Mouse (Mus musculus) hematopoietic stem cell, adult 5-6 weeks (primary cell): ENCODE results near the gene Igsf21. TPM values are rescaled to one million over a fixed set of nuclear protein-coding genes. Genes with fewer than 3 reads are reported as not detected.

Experiments used
- ATAC-seq, 2 experiments: fragments of 125-278 bp in 1 of 2; replicated peaks in 1 of 2; 2 replicates each; pipeline ENCODE4 v1.8.0; 2016 to 2017; ENCODE audit warnings: inconsistent platforms in 2 of 2, mild to moderate bottlenecking in 2 of 2, moderate number of reproducible peaks in 2 of 2, low read depth in 1 of 2, moderate TSS enrichment in 1 of 2; ENCODE audit not compliant: low FRiP score in 2 of 2, poor library complexity in 2 of 2, severe bottlenecking in 2 of 2, insufficient read depth in 1 of 2, low TSS enrichment in 1 of 2
- total RNA-seq: library from RNA; stranded (forward); fragments of 172-1452, 232-1000 nt; gene quantifications from 2 replicates; pipeline ENCODE4 v1.2.3, GENCODE M21; 2017

The Igsf21 gene
- total RNA-seq, 1 experiment from 2014 or later: not detected

DNA sequence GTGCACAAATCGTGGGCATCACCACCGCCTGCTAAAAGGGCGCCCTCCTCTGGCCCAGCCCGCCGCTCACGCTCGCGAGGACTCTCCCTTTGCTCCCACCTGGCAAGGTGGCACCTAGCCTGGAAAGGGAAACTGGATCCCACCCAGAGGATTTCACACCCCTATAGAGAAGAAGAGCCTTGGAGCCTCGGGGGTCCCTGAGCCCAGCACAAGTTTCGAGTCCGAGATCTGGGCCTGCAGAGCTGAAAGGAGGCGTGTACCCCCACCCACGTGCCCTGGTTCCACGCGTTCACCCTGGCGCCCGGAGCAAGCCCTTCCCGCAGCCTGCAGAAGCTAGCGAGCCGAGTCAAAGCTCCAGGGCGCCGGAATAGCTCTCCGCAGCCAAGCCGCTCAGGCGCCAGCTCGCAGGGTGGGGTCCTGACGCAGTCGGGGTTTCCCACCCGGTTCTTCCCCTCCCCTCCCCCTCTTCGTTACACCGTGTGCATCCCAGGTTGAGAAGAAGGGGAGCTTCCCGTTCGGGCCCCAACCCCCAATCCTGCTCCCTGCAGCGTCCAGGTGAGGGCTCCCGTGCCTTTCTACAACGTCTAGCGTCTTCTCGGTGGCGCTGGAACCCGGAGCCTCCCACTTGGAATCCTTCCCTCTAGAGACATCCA, 2.3 kb downstream of the Igsf21 start:
- ATAC-seq: no peak

DNA sequence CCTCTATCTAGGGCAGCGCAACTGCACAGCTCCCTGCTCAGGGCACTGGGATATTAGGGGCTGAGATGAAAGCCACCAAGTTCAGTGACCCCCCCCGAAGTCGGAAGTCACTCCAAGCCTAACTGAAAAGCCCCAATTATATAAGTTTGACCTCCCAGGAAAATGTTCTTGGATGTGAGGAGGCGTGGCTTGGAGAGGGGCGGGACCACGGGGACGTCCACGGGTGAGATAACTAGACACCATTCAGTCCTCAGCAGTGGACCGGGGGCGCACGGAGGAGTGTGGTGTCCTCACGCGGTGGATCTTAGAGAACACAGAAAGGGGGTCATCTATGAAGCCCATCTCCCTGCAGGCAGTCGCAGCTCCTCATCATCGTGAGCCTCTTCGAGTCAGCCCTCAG, 3.4 kb downstream of the Igsf21 start:
- no peak for ATAC-seq

DNA sequence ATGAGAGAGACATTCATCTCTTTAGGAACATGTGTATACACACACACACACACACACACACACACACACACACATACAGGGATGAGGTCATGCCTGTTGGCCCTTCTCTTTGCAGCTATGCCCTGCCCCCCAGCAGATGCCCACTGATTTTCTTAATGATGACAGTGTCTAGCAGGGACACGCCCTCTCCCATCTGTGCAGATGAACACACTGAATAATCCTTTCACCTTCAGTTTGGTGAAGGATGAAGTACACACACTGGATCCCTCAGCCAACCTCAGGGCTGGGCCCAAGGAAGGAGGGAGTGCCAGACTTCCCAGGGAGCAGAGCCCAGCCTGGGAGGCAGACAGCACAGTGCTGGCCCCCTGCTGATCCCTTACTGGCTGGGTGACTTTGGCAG, 4.3 kb downstream of the Igsf21 start:
- ATAC-seq: no peak

- no peak for ATAC-seq
Observed at GRCm38 (mm10) chr4:140237305-140237741, 9.3 kb downstream of the Igsf21 start.

- no peak for ATAC-seq
Observed at GRCm38 (mm10) chr4:140235361-140236153, 11.0 kb downstream of the Igsf21 start.

DNA sequence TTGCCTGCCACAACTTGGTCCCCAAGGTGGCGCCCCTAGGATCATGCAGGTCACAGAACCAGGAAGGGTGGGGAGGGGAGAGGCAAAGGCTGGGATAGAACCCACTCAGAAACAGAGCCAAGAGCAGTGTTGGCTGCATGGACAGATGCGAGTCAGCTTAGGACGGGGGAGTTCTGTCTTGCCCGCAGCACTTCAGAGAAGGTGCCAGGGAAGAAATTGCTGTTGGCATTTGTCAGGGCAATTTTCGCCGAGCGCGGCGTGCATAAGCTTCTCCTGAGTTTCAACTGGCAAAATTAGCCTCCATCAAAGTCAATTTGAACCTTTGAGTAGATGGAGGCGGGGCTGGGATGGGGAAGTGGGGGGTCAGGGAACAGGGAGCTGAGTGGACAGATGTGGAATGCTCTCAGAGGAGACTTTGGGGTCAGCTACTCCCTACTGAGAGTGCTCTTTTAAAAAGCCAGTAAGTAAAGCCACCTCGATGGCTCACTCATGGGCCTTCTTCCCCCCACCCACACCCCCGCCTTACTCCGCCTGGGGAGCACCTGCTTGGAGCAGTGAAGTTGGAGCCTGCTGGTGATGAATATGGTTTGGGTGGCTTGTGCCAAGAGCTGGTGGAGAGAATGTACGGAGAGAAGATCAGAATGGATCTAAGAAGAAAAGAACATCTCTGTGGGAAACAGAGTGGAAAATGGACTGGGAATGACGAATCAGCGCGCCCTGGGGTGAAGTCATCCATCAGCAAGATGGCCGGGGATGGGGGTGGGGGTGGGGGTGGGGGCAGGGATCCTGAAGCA, 12.0 kb downstream of the Igsf21 start:
- no peak for ATAC-seq

DNA sequence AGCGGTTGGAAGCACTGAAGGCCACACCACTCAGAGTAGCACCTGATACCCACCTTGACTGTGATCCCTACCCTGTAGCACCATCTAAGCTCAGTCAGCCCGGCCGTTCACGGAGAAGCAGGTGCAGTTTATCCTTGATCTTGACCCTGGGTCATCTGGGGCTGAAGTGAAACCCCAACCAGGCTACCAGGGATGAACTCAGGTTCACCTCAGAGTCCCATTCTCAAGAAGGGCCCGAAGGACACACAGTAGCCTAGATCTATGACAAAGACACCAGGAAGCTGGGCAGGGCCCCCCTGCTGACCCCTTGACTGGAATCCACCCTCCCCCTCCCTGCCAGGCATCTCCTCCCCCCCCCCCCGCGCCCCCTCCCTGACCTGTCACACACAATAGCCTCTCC, 18.7 kb downstream of the Igsf21 start:
- no peak for ATAC-seq

GRCm38 (mm10) chr4:140225204-140225603, 21.4 kb downstream of the Igsf21 start:
- no peak for ATAC-seq

DNA sequence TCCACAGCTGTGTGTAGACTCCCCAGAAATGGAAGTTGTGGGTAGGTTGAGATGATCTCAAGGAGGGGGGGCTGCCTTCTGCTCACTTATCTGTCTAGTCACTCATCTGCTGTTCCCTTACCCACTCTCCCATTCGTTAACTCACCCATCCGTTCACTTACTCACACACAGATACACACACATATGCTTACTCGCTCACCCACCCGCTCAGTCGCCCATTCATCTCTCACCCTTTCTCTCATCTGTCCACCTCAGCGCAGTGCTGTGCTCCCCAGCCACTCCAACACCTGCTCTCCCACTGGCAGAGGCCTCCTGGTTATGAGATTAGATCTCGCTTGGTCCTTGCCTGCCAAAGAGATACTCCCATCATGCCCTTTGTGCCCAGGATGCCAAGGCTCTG, 22.1 kb downstream of the Igsf21 start:
- ATAC-seq: no peak

DNA sequence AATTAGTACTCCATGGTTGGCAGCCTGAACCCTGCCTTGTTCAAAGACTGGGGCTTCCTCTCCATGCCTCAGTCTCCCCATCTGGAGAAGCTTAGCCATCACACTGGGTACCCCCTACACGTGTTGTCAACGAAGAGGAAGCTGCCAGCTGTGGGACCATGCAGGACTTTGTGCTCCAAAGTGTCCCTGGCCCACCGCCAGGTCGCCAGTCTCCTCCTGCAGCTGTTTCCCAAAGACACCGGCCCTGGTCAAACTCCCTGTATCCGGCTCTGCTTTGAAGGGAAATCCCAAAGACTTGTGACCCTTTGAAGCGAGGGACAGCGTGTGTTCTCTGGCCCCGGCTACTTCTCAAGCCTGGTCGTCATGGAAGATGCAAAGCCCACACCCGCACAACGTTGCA, 23.5 kb downstream of the Igsf21 start:
- no peak for ATAC-seq

- no peak for ATAC-seq
Observed at GRCm38 (mm10) chr4:140220326-140221093, 26.1 kb downstream of the Igsf21 start.

- no peak for ATAC-seq
Observed at GRCm38 (mm10) chr4:140218853-140219852, 27.4 kb downstream of the Igsf21 start.

GRCm38 (mm10) chr4:140218384-140218783, 28.2 kb downstream of the Igsf21 start:
- no peak for ATAC-seq

- no peak for ATAC-seq
Observed at GRCm38 (mm10) chr4:140217934-140218333, 28.6 kb downstream of the Igsf21 start.

- ATAC-seq: no peak
Observed at GRCm38 (mm10) chr4:140216096-140216495, 30.5 kb downstream of the Igsf21 start.

- ATAC-seq: no peak
Observed at GRCm38 (mm10) chr4:140215205-140215604, 31.4 kb downstream of the Igsf21 start.
